Mouse (Mus musculus) lung, postnatal 0 days (tissue): ENCODE measurements around the gene Ciapin1.

Source experiments
- CTCF ChIP-seq: IDR thresholded peaks from 2 replicates; pipeline ENCODE4 v1.5.1; 2016; ENCODE audit warnings: antibody characterized with exemption, mild to moderate bottlenecking
- EP300 ChIP-seq: IDR thresholded peaks from 2 replicates; pipeline ENCODE4 v1.6.1; 2016; ENCODE audit warnings: antibody characterized with exemption, mild to moderate bottlenecking, control low read depth

DNA sequence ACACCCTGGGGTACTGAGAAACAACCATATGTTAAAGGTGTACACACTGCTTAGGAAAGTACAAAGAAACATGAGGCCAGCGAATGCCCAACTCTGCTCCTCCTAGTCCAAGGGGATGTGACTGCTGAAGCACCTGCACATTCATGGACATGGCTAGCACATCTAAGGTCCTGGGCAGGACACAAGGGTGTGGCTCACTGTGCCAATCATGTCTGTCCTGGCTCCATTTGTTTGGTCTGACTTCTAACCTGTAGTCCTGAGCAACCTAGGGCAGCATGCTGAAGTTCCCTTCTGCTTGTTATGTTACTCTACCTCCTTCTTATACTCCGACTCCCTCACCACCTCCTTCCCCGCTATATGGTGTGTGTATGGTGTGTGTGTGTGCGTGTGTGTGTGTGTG lies 43.8 kb downstream of the Ciapin1 start:
- TF ChIP-seq CTCF = no peak
- no peak for TF ChIP-seq EP300
